Mouse (Mus musculus) adrenal gland, adult 8-10 months (tissue): ENCODE data around the gene Zzz3. TPM values are rescaled to one million over a fixed set of nuclear protein-coding genes. Genes with fewer than 3 reads are reported as not detected.

Experiments used
- DNase-seq: peaks from one replicate; pipeline ENCODE4 v3.0.0; 2022
- total RNA-seq, 4 experiments: library from RNA; stranded (reverse); gene quantifications; 2 replicates each; pipeline ENCODE4 v1.2.4; 2022

The Zzz3 gene
- total RNA-seq, 4 experiments from 2014 or later, result 31.3 to 52.7 (median 48.1) TPM

GRCm38 (mm10) chr3:152497842-152498241, 102.6 kb downstream of the Zzz3 start:
- DNase-seq, result no peak

- no peak for DNase-seq
These were observed 103.9 kb downstream of the Zzz3 start for GRCm38 (mm10) chr3:152498968-152499696.

- no peak for DNase-seq
These were observed 112.6 kb downstream of the Zzz3 start for GRCm38 (mm10) chr3:152507900-152508299.

- DNase-seq, result no peak
These were observed 113.2 kb downstream of the Zzz3 start for GRCm38 (mm10) chr3:152508419-152508993.

- no peak for DNase-seq
These were observed 114.0 kb downstream of the Zzz3 start for GRCm38 (mm10) chr3:152509268-152509667.

Other genes starting within 250 kb of the Zzz3 start
- gene Gipc2, start 229.2 kb upstream of the Zzz3 start, total RNA-seq, result 1 to 10 TPM in 1 of 4 experiments, under 1 TPM in 3; 0.61 to 1.8 (median 0.82) TPM
- gene Dnajb4, start 185.2 kb upstream of the Zzz3 start, total RNA-seq, result 10 to 100 TPM; 48.9 to 56.3 (median 52.6) TPM
- gene Fubp1, start 185.1 kb upstream of the Zzz3 start, total RNA-seq, result 100 to 1,000 TPM; 105 to 167 (median 132) TPM
- gene Nexn, start 129.1 kb upstream of the Zzz3 start, total RNA-seq, result 1 to 10 TPM; 2.8 to 4.0 (median 3.1) TPM
- gene Miga1, start 55.1 kb upstream of the Zzz3 start, total RNA-seq, result 10 to 100 TPM in 3 of 4 experiments, 1 to 10 TPM in 1; 9.9 to 29.6 (median 16.8) TPM
- 100 to 1,000 TPM in 3 of 4 experiments, 10 to 100 TPM in 1; 93.9 to 139 (median 129) TPM for gene Usp33, start 49.0 kb upstream of the Zzz3 start, total RNA-seq